Mouse (Mus musculus): ENCODE measurements at regions not wholly inside any gene's neighbourhood (a gene's known extent, or its start where the extent isn't known, plus 50 kb on each side); places are given as distances from the start of the nearest gene placed in this dataset.

DNA sequence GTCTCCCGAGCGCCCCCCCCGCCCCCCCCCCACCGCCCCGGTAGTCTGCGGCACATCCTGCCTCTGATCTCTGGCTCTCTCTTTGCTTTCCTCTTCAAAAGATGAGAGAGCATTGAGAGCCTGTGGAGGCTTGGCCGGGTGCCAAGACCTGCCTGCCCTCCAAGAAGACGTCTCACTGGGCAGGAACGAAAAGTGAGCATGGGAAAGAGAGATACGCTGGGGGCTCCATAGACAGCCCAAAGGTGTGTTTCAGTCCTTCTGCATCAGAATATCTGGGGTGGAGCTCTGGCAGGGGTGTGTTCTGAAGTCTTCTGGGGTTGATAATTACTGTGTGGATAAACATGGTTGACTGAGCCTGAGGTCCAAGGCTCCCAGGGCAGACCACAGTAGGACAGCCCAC, 126.7 kb downstream of the Mrm1 start:
- Histone ChIP-seq H3K4me2 (no peak overlapping the region), H3K9ac (no peak overlapping the region), H3K4me3 (no peak overlapping the region), H3K36me3 (ENCODE audit: poor library complexity, severe bottlenecking) (no peaks in the 10 kb centered on the region), H3K27ac (no peak overlapping the region), H3K27me3 (peaks cover 28% of the 10 kb centered on the region), H3K4me1 (peaks cover 37% of the 10 kb centered on the region), H3K9me3 (replicated peaks) (peaks cover 5% of the 10 kb centered on the region; the same call in 1 of the 2 replicates)
- 9% methylated on average over 9 of the region's 10 CpGs for WGBS
- no peak for ATAC-seq

- Histone ChIP-seq H3K4me1 (peaks cover 32% of the 10 kb centered on the region), H3K36me3 (ENCODE audit: poor library complexity, severe bottlenecking) (no peaks in the 10 kb centered on the region), H3K27me3 (peaks cover 25% of the 10 kb centered on the region), H3K4me2 (no peak overlapping the region), H3K4me3 (no peak overlapping the region), H3K27ac (peak overlapping the region; percentile 35), H3K9me3 (replicated peaks) (peaks cover 5% of the 10 kb centered on the region; the same call in 1 of the 2 replicates), H3K9ac (no peak overlapping the region)
- 45% methylated on average over 3 of the region's 3 CpGs for WGBS
- ATAC-seq = peak; percentile 48; the same call in 1 of the 2 replicates
Observed at GRCm38 (mm10) chr11:84691410-84692148, 127.7 kb downstream of the Mrm1 start.

- Histone ChIP-seq H3K4me2 (no peak overlapping the region), H3K4me3 (no peak overlapping the region), H3K4me1 (peaks cover 18% of the 10 kb centered on the region), H3K27ac (0 out of 2 replicates have a peak overlapping the region, but pooled peaks have one; percentile 12), H3K9ac (no peak overlapping the region), H3K36me3 (ENCODE audit: poor library complexity, severe bottlenecking) (no peaks in the 10 kb centered on the region), H3K9me3 (replicated peaks) (peaks cover 5% of the 10 kb centered on the region; the same call in 1 of the 2 replicates), H3K27me3 (peaks cover 22% of the 10 kb centered on the region)
- ATAC-seq = no peak
- 84% methylated on average over 9 of the region's 9 CpGs for WGBS
Observed at GRCm38 (mm10) chr11:84686473-84686872, 132.8 kb downstream of the Mrm1 start.

DNA sequence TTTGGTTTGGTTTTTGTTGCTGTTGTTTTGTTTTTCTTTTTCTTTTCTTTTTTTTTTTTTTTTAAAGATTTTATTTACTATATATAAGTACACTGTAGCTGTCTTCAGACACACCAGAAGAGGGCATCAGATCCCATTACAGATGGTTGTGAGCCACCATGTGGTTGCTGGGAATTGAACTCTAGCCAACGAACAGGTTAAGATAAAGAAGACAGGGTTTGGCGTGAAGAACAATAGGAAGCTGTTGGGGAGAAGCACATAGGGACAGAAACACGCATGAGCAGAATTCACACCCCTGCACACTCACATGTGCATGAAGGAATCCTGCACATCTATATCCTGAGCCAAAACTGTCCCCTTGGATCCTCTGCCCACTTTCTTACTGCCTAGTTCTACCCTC, 135.0 kb downstream of the Mrm1 start:
- ATAC-seq = no peak
- Histone ChIP-seq H3K27me3 (peaks cover 32% of the 10 kb centered on the region), H3K4me1 (no peaks in the 10 kb centered on the region), H3K9ac (no peak overlapping the region), H3K4me3 (no peak overlapping the region), H3K36me3 (ENCODE audit: poor library complexity, severe bottlenecking) (no peaks in the 10 kb centered on the region), H3K27ac (no peak overlapping the region), H3K4me2 (no peak overlapping the region), H3K9me3 (replicated peaks) (peaks cover 5% of the 10 kb centered on the region; the same call in 1 of the 2 replicates)
- 86% methylated on average over 3 of the region's 3 CpGs for WGBS

GRCm38 (mm10) chr11:84682931-84683330, 136.4 kb downstream of the Mrm1 start:
- 82% methylated on average over 13 of the region's 13 CpGs for WGBS
- Histone ChIP-seq H3K4me2 (no peak overlapping the region), H3K36me3 (ENCODE audit: poor library complexity, severe bottlenecking) (no peaks in the 10 kb centered on the region), H3K4me3 (no peak overlapping the region), H3K4me1 (no peaks in the 10 kb centered on the region), H3K27me3 (peaks cover 42% of the 10 kb centered on the region), H3K27ac (no peak overlapping the region), H3K9ac (no peak overlapping the region), H3K9me3 (replicated peaks) (no peaks in the 10 kb centered on the region)
- no peak for ATAC-seq

DNA sequence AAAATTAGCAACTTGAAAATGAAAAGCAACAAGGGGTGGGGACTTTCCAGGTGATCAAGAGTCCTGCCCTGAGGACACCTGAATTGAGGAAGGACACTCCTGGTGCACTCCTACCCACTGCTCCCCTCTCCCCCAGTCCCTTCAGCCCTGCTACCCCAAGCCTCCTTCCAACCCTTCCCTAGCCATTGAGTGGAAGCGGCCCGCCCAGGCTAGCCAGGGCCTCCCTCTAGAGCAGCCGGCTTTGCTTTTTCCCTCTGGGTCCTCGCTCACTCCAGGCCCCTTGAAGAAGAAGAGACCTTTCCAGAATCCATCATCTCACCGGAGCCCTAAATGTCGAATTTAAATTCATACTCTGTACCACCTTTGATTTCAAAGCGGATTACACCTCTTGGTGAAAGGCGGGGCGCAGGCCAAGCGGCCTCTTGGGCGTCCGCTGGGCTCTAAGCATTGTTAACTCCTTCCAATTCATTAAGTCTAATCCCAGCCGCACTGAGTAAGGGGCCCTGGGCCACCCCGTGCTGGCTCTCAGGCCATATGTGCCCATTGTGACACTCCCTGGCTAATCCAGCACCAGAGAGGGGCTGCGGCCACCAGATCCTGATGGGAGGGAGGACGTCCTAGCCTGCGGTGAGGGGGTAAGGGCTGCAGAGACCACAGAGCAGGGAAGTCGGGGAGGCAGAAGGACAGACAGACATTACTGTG, 142.8 kb downstream of the Mrm1 start:
- ATAC-seq = peak; percentile 24; the same call in 1 of the 2 replicates

GRCm38 (mm10) chr11:84672841-84673473, 146.4 kb downstream of the Mrm1 start:
- Histone ChIP-seq H3K4me2 (no peak overlapping the region), H3K9ac (no peak overlapping the region), H3K4me1 (peaks cover 13% of the 10 kb centered on the region), H3K9me3 (replicated peaks) (no peaks in the 10 kb centered on the region), H3K4me3 (no peak overlapping the region), H3K36me3 (ENCODE audit: poor library complexity, severe bottlenecking) (no peaks in the 10 kb centered on the region), H3K27me3 (peaks cover 35% of the 10 kb centered on the region), H3K27ac (no peak overlapping the region)
- no peak for ATAC-seq
- 44% methylated on average over 18 of the region's 18 CpGs for WGBS

More for the DNA sequence above, 142.8 kb downstream of the Mrm1 start:
- Histone ChIP-seq H3K36me3 (ENCODE audit: poor library complexity, severe bottlenecking) (no peaks in the 10 kb centered on the region), H3K9ac (peak overlapping the region; percentile 34; the same call in 1 of the 2 replicates), H3K9me3 (replicated peaks) (no peaks in the 10 kb centered on the region), H3K4me3 (no peak overlapping the region), H3K27ac (no peak overlapping the region), H3K4me1 (peaks cover 10% of the 10 kb centered on the region), H3K4me2 (no peak overlapping the region), H3K27me3 (peaks cover 56% of the 10 kb centered on the region)
- WGBS = 5% methylated on average over 18 of the region's 18 CpGs

GRCm38 (mm10) chr11:84671585-84671984, 146.2 kb upstream of the Lhx1 start:
- Histone ChIP-seq H3K4me2 (no peak overlapping the region), H3K27me3 (peaks cover 26% of the 10 kb centered on the region), H3K9ac (no peak overlapping the region), H3K4me3 (no peak overlapping the region), H3K27ac (no peak overlapping the region), H3K9me3 (replicated peaks) (no peaks in the 10 kb centered on the region), H3K4me1 (peaks cover 7% of the 10 kb centered on the region), H3K36me3 (ENCODE audit: poor library complexity, severe bottlenecking) (no peaks in the 10 kb centered on the region)
- 78% methylated on average over 6 of the region's 6 CpGs for WGBS
- no peak for ATAC-seq

DNA sequence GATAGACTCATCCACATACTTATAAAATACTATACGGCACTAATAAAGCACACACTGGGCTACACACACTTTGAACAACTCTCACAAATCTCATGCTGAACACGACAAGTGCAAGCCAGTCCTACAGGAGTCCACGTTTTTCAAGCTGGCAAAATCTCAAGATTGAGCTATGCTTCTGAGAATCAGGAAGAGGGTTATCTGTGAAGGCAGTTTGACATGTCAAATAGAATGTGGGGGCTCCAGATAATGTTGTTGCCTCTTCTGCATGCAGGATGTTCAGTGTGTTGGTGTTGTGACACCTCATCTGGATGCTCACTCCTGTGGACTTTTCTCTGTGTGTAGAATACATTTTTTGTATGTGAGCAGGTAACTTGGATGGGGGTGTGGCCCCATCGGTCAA, 142.4 kb upstream of the Lhx1 start:
- H3K9me3 ChIP-seq (replicated peaks) = no peaks in the 10 kb centered on the region
- ATAC-seq = no peak
- 0 out of 2 replicates have a peak, but pooled peaks cover 3% of the 10 kb centered on the region for H3K4me1 ChIP-seq
- H3K4me3 ChIP-seq = no peak overlapping the region
- no peak overlapping the region for H3K27ac ChIP-seq
- no peak overlapping the region for H3K4me2 ChIP-seq
- H3K27me3 ChIP-seq = peaks cover 25% of the 10 kb centered on the region
- no peaks in the 10 kb centered on the region for H3K36me3 ChIP-seq (ENCODE audit: poor library complexity, severe bottlenecking)
- WGBS = 78% methylated on average over 4 of the region's 4 CpGs
- H3K9ac ChIP-seq = no peak overlapping the region

- ATAC-seq = no peak
- H3K9ac ChIP-seq = no peak overlapping the region
- WGBS = 75% methylated on average over 3 of the region's 3 CpGs
- H3K27ac ChIP-seq = no peak overlapping the region
- H3K27me3 ChIP-seq = peaks cover 46% of the 10 kb centered on the region
- no peak overlapping the region for H3K4me2 ChIP-seq
- H3K4me1 ChIP-seq = peaks cover 7% of the 10 kb centered on the region; the same call in 1 of the 2 replicates
- H3K4me3 ChIP-seq = no peak overlapping the region
- no peaks in the 10 kb centered on the region for H3K9me3 ChIP-seq (replicated peaks)
- no peaks in the 10 kb centered on the region for H3K36me3 ChIP-seq (ENCODE audit: poor library complexity, severe bottlenecking)
Observed at GRCm38 (mm10) chr11:84664258-84664657, 138.9 kb upstream of the Lhx1 start.

- Histone ChIP-seq H3K4me3 (no peak overlapping the region), H3K9me3 (replicated peaks) (no peaks in the 10 kb centered on the region), H3K27me3 (peaks cover 47% of the 10 kb centered on the region), H3K36me3 (ENCODE audit: poor library complexity, severe bottlenecking) (no peaks in the 10 kb centered on the region), H3K27ac (no peak overlapping the region), H3K4me2 (no peak overlapping the region), H3K9ac (no peak overlapping the region), H3K4me1 (peaks cover 7% of the 10 kb centered on the region; the same call in 1 of the 2 replicates)
- ATAC-seq = no peak
- 11% methylated on average over 7 of the region's 7 CpGs for WGBS
Observed at GRCm38 (mm10) chr11:84661981-84662380, 136.6 kb upstream of the Lhx1 start.

DNA sequence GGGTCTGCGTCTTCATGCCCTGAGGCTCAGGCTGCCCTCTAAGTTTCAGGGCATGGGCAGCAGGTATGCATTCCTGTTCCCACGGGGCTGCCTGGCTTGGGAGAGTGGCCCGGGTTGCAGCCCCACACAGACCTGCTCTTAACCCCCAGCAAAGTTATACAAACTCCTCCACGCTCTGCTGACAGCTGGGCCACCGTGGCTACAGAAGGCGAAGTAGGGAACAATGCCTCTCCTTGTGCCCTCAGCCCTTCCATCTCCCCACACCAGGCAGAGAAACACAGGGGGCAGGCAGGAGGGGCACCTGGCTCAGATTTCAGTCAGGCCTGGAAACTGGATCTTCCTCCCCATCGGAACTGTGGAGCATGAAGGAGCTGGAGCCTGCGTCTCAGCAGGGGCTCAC, 135.5 kb upstream of the Lhx1 start:
- Histone ChIP-seq H3K4me3 (no peak overlapping the region), H3K9ac (no peak overlapping the region), H3K27ac (no peak overlapping the region), H3K27me3 (peaks cover 47% of the 10 kb centered on the region), H3K4me2 (no peak overlapping the region), H3K4me1 (peaks cover 7% of the 10 kb centered on the region; the same call in 1 of the 2 replicates), H3K9me3 (replicated peaks) (no peaks in the 10 kb centered on the region), H3K36me3 (ENCODE audit: poor library complexity, severe bottlenecking) (no peaks in the 10 kb centered on the region)
- no peak for ATAC-seq
- 17% methylated on average over 8 of the region's 8 CpGs for WGBS

Measured in forebrain, embryonic 13.5 days (tissue).